1 mouse cellular context compared by ENCODE assay signal in genomic region chr12:113156540-113156929, GRCm38 (mm10).
TF ChIP-seq lines count a peak whose summit lies in the region.

No protein-coding gene starts in this region.

TF ChIP-seq in CH12.LX, 34 proteins besides CTCF, POLR2A, EP300 and RAD21:
- TF ChIP-seq MAFK (IDR thresholded peaks at IDR 0.05; ENCODE audit: insufficient replicate concordance, low read length) = no peak
- no peak for TF ChIP-seq HCFC1 (IDR thresholded peaks at IDR 0.05; ENCODE audit: low read depth, low read length)
- TF ChIP-seq JUND (conservative IDR thresholded peaks at IDR 0.05; ENCODE audit: low read depth, low read length) = no peak
- no peak for TF ChIP-seq MAZ (IDR thresholded peaks at IDR 0.05; ENCODE audit: low read depth, low read length)
- no peak for TF ChIP-seq ZKSCAN1 (IDR thresholded peaks at IDR 0.05; ENCODE audit: borderline replicate concordance, low read depth, low read length)
- no peak for TF ChIP-seq ZMIZ1 (IDR thresholded peaks at IDR 0.05; ENCODE audit: low read depth, low read length)
- no peak for TF ChIP-seq E2F4 (IDR thresholded peaks at IDR 0.05; ENCODE audit: insufficient replicate concordance, low read depth, low read length)
- TF ChIP-seq MEF2A (IDR thresholded peaks at IDR 0.05; ENCODE audit: borderline replicate concordance, low read depth, low read length) = no peak
- no peak for TF ChIP-seq BHLHE40 (IDR thresholded peaks at IDR 0.05; ENCODE audit: low read depth, low read length)
- TF ChIP-seq RCOR1 (conservative IDR thresholded peaks at IDR 0.05; ENCODE audit: low read depth, low read length) = no peak
